Mouse (Mus musculus) left cerebral cortex, adult 9 months (tissue): ENCODE results near the gene Josd1.
"Not testable (repeated sequence)": the region's sequence is repeated elsewhere in the genome, so short reads cannot be mapped to it uniquely, and the experiment has no call there.

Experiments used
- DNase-seq, 2 experiments: peaks; one replicate each; pipeline ENCODE4 v3.0.0; 2022; ENCODE audit warnings: low spot score in 2 of 2

The Josd1 gene

DNA sequence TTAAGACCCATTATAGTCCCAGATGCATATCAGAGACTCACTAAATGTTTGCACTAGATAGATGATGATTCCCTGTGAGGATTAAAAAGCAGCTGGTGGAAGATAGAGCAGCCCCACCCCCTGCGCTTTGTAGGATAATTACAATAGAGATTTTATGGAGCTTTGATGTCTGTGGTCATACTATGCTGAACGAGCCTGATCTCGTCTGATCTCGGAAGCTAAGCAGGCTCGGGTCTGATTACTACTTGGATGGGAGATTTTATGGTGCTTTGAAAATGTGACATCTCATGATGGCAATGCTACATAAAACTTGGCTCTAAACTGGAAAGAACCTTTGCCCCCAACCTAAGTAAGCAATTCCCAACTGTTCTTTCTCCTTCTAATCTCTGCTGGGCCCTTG, 4.6 kb upstream of the Josd1 start:
- no peak for DNase-seq

DNA sequence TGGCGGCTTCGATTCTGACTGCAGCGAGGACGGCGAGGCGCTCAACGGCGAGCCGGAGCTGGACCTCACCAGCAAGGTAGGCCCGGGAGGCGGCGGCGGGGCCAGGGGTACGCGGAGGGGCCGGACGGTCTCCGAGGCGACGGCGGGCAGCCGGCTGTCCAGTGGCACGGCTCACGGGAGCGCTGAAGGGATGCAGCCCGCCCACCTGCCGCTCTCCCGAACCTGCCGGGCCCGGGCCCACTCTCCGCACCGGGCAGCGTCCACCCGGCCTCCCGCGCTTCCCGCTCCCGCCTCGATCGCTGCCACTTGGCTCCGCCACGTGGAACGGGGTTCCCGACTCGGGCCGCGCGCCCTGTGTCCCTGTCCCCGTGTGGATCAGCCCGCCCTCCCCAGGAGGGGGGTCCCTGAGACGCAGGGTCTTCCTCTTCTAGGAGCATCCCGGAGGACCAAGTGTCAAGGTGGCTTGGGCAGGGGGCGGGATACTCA, 3.3 kb upstream of the Josd1 start:
- DNase-seq = peak in 1 of 2 experiments; percentile 23

DNA sequence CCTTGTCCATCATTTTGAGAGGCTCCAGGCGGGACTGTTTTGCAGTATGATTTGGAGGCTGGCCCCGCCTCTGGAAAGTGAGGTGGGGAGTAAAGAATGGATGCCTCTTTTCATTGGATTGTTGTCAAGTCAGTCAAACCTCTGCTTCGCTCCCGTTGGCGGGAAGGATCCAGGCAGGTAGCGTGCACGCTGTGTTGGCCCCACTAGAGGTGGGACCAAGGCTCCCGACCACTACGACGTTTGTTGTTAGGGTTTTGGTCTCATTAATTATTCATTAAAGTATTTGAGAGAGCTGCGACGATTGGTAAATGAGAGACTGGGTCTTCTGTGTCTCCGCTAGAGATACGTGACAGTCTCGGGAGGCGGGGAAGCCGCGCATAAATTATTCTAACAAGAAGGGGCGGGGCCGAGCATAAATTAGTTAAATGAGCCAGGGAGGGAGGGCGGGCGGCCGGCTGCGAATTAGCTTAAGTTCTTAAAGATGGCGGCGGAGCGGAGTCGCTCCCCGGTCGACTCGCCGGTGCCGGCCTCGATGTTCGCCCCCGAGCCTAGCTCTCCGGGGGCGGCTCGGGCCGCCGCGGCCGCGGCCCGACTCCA, 2.8 kb upstream of the Josd1 start, which contains the start of gene Gtpbp1:
Gene Gtpbp1, plus strand, starts transcription at position 420 of the 597 bp plus-strand sequence.
- peak; percentile 99 to 100 for DNase-seq

DNA sequence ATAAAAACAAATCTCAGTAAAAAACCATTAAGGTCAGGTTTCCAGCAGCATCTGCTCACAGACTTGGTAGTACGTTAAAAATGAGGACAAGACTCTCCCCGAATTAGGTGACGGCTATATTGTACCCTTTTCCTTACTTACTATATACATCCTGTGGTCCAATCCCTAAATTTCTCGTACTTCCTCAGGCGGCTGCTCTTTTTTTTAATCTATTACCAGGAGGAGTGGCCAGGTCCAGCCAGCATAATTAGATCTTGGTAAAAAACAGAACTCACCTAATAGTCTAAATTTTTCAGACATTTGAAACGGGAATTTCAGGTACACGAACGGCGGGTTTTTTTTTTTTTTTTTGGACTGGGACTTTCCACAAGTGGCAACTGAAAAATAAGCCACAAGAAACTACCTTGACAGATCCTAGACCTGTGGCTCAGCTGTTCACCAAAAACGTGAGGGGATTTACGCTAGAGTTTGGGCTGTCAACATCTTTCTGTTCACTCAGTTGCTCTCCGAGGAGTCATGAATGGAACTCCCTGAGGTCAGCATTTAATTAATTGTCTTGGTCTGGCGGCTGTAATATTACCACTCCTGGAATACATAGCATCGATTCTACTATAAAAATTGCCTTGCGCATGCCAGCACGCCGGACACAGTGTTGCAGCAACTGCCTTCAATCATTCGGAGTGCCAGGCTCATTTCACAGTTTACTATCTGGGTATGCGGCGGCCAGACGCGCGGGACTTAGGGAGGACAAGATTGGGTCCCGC, 2.1 kb upstream of the Josd1 start:
- DNase-seq = no peak

DNA sequence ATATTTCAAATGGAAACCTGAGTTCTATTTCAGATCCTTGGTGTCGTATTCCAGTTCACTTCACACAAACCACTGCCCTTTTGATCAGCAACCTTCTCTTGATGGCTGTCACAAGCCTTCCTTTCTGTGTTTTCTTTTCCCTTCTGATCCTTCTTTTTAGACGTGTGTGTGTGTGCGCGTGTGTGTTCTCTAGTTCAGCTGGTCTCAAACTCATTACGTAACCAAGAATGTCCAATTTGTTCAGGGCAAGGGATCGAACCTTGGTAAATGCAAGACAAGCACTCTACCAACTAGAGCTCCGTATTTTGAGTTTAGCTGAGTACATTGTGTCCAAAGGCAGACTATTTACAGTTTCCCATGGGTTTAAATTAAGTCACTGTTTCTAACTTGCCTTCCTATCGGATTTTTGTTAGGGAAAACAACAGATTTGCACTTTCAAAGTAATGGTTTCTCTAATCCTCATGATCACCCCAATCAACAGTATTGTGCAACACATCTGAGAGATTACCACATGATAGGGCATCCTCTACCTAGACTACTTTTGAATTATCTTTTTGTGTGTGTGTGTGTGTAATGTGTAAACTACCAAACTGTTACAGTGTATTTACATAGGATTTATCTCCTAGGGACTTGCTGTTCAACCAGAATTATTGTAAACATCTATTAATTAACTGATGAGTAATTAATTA, 693 bp upstream of the Josd1 start:
- no peak for DNase-seq

DNA sequence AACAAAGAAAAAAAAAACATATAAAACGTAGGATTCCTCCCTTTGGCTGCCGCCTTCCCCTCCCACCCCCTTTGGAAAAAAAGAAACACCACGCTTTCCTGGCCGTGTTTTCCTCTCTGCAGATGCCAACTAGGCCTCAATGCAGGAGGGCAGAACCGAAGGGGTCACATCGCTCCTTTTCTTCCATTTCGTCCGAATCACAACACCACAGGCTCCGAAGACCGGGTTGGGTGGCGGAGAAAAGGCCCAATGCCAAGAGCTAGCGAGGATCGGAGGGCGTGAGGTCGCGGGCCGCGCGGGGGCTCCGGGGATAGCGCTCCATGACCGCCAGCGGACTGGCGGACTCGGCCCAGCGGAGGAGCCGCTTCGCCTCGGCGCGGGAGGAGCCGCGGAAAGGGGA, 544 bp downstream of the Josd1 start:
- peak in 1 of 2 experiments; percentile 24 for DNase-seq

DNA sequence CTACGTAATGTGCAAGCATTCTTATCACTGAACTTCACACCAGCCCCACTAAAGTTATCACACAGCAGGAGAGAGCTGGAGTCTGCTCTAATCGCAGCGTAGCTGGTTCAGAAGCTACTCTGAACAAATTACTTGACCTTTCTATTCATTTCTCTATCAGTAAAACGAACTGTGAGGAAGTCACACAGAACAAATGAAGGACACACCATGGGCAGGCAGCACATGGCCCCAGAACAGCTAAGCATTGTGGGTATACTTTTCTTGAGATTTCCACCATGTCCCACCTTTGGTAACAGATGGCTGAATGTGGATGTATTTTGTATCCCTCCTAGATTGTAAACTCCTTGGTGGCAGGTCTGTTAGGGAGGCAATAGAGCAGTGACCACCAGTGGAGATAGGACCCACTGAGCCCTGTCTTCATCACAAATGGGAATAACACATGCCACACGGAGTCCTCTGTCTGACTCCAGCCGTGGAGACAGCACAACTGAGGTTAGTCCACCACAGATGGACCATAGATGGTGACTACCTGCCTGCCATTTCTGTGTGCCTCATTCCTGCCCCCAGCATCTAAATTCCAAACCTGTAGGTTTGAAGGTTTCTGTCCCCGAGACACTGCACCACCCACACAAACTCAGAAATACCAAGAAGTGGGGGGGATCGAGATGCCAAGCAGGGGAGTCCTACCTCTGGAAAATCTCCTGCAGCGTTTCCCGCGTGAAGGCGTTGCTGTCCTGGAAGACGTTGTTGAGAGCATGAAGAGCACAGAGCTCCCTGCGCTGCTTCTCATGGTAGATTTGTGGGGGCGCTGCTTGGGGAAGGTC, 1.5 kb downstream of the Josd1 start:
- DNase-seq = no peak

DNA sequence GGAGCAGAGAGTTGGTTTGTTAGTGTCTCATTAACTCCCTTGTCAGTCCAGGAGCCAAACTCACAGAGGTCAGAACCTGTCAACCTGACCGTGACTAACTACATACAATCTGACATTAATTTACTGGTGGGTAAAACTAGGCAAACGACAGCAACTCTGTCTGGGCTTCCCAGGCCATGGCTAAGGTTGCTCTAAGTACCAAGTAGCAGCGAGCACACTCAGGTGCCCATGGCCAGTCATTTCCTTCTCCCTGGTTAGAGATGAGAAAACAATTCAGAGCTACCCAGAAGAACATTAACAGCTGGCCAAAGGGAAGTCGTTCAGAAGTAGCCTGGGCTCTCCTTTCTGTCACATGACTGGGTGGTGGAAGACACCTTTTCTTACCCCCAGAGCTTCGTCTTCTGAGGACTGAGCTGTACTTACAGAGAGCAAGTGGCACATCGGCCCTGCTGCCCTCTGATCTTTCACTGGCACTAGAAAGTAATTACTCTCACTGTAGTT, 2.5 kb downstream of the Josd1 start:
- no peak for DNase-seq

DNA sequence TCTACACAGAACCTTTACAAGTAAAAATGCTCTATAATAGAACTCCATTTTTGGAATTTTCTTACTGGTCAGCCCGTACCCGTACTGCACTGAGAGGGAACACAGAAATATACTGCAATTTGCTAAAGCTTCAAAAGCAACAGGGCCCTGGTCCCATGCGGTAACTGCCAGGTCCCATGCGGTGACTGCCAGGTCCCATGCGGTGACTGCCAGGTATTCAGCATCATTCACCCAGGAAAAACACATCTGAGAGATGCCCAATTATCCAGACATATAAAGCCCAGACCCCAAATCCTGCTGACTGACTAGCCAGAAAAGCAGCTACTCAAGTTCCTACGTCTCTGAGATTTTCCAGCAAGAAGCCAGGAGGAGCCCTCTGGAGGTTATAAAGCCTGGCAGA, 3.1 kb downstream of the Josd1 start:
- no peak for DNase-seq

DNA sequence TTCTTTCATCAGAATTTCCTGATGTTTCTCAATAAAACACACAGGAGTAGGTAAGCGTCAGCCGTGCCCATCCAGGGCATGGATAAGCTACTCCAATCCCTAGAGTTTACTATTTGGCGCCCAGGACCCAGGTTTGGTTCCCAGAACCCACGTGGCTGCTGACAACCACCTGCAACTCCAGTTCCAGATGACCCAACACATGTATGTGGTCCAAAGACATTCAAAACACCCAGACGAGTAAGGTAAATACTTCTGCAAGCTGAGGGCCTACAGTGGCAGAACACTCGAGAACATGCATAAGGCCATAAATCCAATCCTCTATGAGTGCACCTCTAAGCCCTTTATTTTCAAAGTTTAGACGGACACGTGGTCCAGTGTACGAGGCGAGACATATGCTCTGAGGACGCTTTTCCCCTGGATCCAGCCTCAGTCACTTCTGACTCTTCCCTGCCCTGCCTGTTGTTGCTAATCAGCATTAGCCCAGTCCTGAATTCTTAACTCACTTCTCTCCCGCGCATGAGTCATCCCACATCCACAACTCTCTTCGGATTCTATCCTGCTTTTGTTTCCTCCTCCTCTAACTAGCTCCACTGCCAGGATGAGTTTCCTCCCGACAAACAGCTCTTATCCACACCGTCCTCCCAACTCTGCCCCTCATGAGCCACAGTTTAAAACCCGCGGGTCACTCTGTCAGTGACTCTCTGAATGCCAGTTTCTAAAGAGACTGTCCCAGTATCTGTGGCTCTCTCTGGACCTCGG, 3.8 kb downstream of the Josd1 start:
- DNase-seq = peak in 1 of 2 experiments; percentile 43

DNA sequence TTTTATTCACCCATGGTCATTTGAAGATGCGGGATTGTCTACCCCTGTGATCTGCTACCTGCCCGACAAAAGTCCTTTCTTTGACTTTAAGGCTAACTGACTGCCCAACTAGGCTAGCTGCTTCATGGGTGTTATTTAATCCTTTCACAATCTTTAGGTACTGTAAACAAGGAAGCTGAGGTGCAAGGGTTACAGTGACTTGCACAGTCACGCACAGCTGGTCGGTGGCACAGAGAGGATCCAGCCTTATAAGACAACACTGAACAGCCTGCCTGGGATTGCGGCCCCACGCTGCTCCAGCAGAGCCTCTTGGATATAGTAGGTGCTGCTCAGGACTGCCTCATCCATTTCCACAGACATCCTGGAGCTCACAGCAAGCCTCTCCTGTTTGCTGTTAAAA, 4.6 kb downstream of the Josd1 start:
- no peak for DNase-seq

DNA sequence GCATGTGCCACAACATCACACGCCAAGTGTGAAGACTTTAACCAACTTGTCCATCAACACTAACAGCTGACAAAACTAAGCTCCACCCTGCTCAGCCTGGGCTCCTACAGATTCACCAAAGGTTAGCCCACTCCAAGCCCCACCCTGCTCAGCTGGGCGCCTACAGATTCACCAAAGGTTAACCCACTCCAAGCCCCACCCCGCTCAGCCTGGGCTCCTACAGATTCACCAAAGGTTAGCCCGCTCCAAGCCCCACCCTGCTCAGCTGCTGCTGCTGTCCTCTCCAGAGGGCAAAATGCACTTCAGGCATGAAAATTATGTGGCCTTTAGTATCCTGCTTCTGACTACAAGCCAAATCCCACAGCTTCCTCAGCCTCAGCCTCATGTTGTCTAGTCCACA, 5.7 kb downstream of the Josd1 start:
- no peak for DNase-seq

DNA sequence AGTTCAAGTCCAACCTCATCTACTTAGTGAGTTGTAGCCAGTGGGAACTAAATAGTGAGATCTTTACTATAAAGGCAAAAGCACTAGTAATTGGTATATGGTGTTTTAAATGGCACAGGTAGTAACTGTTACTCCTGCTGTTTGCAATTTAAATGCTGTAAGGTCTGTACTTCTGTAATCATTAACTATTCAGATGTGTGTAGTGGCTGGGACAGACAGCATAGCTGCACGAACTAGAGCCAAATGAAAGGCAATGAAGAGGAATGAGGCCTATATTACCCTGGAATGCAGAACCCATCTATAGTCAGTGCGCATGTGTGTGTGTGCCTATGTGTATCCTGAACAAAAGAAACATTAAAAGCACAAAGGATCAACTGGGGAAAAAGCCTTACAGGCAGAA, 9.8 kb downstream of the Josd1 start:
- no peak for DNase-seq

DNA sequence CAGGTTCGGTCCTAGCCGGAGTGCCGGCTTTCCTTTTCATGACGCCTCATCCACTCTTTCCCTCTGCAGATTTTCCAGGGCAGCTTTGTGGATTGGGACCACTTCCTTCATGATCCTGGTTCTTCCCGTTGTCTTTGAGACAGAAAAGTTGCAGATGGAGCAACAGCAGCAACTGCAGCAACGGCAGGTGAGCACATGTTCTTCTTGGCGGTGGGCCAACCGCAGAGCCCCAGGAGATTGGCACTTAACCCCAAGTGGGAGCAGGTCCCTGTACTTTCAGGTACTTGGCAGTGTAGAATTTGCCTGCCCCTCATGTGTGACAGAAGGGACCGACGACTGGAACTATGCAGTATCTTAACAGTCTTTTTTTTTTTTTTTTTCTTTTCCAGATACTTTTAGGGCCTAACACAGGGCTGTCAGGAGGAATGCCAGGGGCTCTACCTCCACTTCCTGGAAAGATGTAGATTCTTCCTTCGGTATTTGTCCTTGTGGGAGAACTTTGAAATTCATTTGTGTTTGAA, 15.8 kb downstream of the Josd1 start:
- not testable (repeated sequence) for DNase-seq

DNA sequence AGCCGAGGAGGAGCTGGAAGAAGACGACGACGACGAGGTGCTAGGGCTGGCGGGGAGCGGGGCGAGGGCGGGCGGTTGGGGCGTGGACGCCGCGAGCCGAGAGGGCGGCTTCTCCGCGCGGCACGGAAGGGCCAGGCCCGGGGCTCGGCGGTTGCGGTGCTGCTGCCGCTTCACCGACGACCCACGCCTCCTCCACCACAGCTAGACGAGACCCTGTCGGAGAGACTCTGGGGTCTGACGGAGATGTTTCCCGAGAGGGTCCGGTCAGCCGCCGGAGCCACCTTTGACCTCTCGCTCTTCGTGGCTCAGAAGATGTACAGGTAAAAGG, 16.8 kb downstream of the Josd1 start:
- DNase-seq = no peak

DNA sequence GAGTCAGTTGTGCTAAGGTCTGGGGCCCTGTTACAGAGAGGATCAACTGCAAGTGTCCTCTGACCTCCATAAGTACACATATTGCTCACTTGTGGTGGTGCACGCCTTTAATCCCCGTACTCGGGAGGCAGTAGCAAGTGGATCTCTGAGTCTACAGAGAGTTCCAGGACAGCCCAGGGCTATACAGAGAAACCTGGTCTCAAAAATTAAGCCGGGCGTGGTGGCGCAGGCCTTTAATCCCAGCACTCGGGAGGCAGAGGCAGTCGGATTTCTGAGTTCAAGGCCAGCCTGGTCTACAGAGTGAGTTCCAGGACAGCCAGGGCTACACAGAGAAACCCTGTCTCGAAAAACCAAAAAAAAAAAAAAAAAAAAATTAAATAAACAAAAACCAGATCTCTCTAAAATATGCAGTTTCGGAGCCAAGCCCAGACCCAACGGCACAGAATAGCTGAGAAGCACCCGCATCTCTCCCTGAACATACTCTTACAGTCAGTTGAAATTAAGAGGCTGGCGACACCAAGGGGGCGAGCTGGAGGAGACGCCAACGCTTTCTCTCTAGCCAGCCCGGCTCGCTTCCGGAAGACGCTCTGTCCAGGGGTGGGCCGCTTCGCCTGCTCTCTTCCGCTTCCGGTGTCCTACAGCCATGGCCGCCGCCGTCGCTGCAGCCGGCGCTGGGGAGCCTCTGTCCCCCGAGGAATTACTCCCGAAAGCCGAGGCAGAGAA, 17.3 kb downstream of the Josd1 start, which contains the start of gene Tomm22:
Gene Tomm22, plus strand, starts transcription at position 613 of the 723 bp plus-strand sequence.
- DNase-seq = peak; percentile 71 to 86

DNA sequence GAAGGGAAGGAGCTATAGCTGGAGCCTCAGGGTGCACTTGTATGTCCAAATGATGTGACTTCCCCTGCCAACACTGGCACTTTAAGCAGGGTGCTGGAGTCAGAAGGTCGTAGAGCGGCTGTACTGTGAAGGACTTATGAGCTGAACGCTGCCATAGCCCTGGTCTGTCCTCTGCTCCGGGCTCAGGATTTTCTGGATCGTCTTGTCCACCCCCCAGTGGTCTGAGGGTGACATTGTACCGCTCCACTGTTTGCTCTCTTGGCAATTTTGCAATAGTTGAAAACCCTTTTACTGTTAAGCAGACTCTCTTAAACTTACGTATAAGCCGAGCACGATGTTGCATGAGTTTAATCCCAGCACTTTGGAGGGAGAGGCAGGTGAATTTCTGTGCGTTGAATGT, 18.5 kb downstream of the Josd1 start:
- no peak for DNase-seq

DNA sequence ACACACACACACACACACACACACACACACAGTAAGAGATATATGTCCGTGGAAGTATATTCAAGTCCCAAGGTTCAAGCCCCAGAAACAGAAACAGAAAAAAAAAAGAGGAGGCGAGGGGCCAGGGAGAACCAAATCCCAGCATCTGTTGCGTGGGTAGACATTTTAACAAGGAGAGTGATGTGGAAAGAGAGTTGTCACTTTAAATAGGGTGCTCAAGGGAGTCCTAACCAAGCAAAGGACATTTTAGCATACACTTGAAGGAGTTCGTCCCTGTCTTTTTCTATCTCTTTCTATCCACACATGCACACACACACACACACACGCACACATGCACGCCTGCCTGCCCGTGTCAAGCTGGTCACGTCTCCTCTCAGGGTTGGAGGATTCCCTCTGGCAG, 23.1 kb downstream of the Josd1 start:
- peak in 1 of 2 experiments; percentile 44 for DNase-seq

DNA sequence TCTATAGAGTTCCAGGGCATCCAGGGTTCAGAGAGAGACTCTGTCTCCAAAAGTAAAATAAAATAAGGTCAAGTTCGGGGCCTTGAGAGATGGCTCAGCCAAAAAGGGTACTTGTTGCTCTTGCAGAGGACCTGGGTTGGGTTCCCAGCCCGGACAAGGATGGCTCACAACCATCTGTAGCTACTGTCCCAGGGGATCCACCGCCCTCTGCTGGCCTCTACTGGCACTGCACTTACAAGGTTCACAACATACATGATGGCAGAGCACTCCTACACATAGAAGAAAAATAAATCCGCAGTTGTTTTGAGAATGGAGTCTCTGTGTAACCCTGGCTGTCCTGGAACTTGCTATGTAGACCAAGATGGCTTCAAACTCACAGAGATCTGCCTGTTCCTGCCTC, 25.9 kb downstream of the Josd1 start:
- DNase-seq = no peak
